Mouse (Mus musculus) MEL (cell line): ENCODE data around the gene Ckap5. TPM values are rescaled to one million over a fixed set of nuclear protein-coding genes. Genes with fewer than 3 reads are reported as not detected.

Source experiments
- DNase-seq: peaks from one replicate; pipeline ENCODE4 v3.0.0; 2011; ENCODE audit warnings: low read depth, low spot score
- H3K27ac ChIP-seq: 2 replicates; pipeline ENCODE4 v1.5.1; 2012; ENCODE audit warnings: low read depth, mild to moderate bottlenecking, control low read depth, low read length, moderate library complexity; ENCODE audit not compliant: control insufficient read depth
- H3K27me3 ChIP-seq, 2 experiments: fragments of 150-350 bp in 1 of 2; sonication (generic) in 1 of 2; 2 replicates each; pipeline ENCODE4 v1.6.1; 2012; ENCODE audit warnings: low read length in 2 of 2, mild to moderate bottlenecking in 2 of 2, improper control_type of control experiment in 1 of 2, moderate library complexity in 1 of 2; ENCODE audit not compliant: insufficient read depth in 2 of 2, control insufficient read depth in 1 of 2
- H3K36me3 ChIP-seq, 2 experiments: 2 replicates each; pipeline ENCODE4 v1.6.1; 2012 to 2014; ENCODE audit warnings: low read length in 2 of 2, improper control_type of control experiment in 1 of 2, inconsistent platforms in 1 of 2, mild to moderate bottlenecking in 1 of 2; ENCODE audit not compliant: insufficient read depth in 2 of 2, control insufficient read depth in 1 of 2
- H3K4me1 ChIP-seq, 2 experiments: fragments of 150-350 bp in 1 of 2; sonication (generic) in 1 of 2; 2 replicates each; pipeline ENCODE4 v1.6.1; 2012; ENCODE audit warnings: low read length in 2 of 2, improper control_type of control experiment in 1 of 2, mild to moderate bottlenecking in 1 of 2; ENCODE audit not compliant: insufficient read depth in 2 of 2, control insufficient read depth in 1 of 2
- H3K4me3 ChIP-seq, 2 experiments: fragments of 150-350 bp in 1 of 2; sonication (generic) in 1 of 2; 2 replicates each; pipeline ENCODE4 v1.5.1; 2012; ENCODE audit warnings: low read depth in 2 of 2, low read length in 2 of 2, mild to moderate bottlenecking in 2 of 2, moderate library complexity in 2 of 2, control low read depth in 1 of 2, improper control_type of control experiment in 1 of 2; ENCODE audit not compliant: control insufficient read depth in 1 of 2, insufficient read depth in 1 of 2
- H3K79me2 ChIP-seq: 2 replicates; pipeline ENCODE4 v1.6.1; 2012; ENCODE audit warnings: mild to moderate bottlenecking, low read length, moderate library complexity; ENCODE audit not compliant: control insufficient read depth, poor library complexity, insufficient read depth
- H3K9ac ChIP-seq: 2 replicates; pipeline ENCODE4 v1.6.1; 2012; ENCODE audit warnings: low read depth, mild to moderate bottlenecking, control low read depth, low read length, moderate library complexity; ENCODE audit not compliant: control insufficient read depth, poor library complexity, severe bottlenecking
- H3K9me3 ChIP-seq: fragments of 150-350 bp; sonication (generic); replicated peaks from 2 replicates; pipeline ENCODE4 v1.6.1; 2012; ENCODE audit warnings: mild to moderate bottlenecking, low read length, improper control_type of control experiment, moderate library complexity; ENCODE audit not compliant: insufficient read depth
- BHLHE40 ChIP-seq: IDR thresholded peaks from 2 replicates; pipeline ENCODE4 v1.6.1; 2012; ENCODE audit warnings: low read depth, mild to moderate bottlenecking, inconsistent platforms, low read length, improper control_type of control experiment, borderline replicate concordance
- CHD1 ChIP-seq: IDR thresholded peaks from 2 replicates; pipeline ENCODE4 v1.6.1; 2012; ENCODE audit warnings: low read depth, mild to moderate bottlenecking, inconsistent platforms, low read length, improper control_type of control experiment
- CTCF ChIP-seq, 3 experiments: IDR thresholded peaks in 2 of 3; conservative IDR thresholded peaks in 1 of 3; 2 replicates each; pipeline ENCODE4 v1.5.1; 2011 to 2012; ENCODE audit warnings: low read length in 3 of 3, low read depth in 2 of 3, mild to moderate bottlenecking in 2 of 3, improper control_type of control experiment in 1 of 3, inconsistent platforms in 1 of 3, mixed read lengths in 1 of 3, moderate library complexity in 1 of 3; ENCODE audit not compliant: control insufficient read depth in 1 of 3, insufficient read depth in 1 of 3, poor library complexity in 1 of 3, severe bottlenecking in 1 of 3
- E2F4 ChIP-seq: IDR thresholded peaks from 2 replicates; pipeline ENCODE4 v1.6.1; 2011; ENCODE audit warnings: low read depth, low read length, improper control_type of control experiment, borderline replicate concordance
- ELF1 ChIP-seq: IDR thresholded peaks from 2 replicates; pipeline ENCODE4 v1.6.1; 2014; ENCODE audit warnings: low read depth, mild to moderate bottlenecking, inconsistent platforms, low read length, improper control_type of control experiment, moderate library complexity
- EP300 ChIP-seq, 2 experiments: IDR thresholded peaks; 2 replicates each; pipeline ENCODE4 v1.6.1; 2011; ENCODE audit warnings: improper control_type of control experiment in 2 of 2, low read length in 2 of 2, low read depth in 1 of 2, mild to moderate bottlenecking in 1 of 2
- HCFC1 ChIP-seq: IDR thresholded peaks from 2 replicates; pipeline ENCODE4 v1.6.1; 2012; ENCODE audit warnings: low read depth, mild to moderate bottlenecking, inconsistent platforms, low read length, improper control_type of control experiment, moderate library complexity
- JUND ChIP-seq: IDR thresholded peaks from 2 replicates; pipeline ENCODE4 v1.6.1; 2011; ENCODE audit warnings: low read depth, mild to moderate bottlenecking, improper control_type of control experiment, low read length
- KAT2A ChIP-seq: conservative IDR thresholded peaks from 2 replicates; pipeline ENCODE4 v1.6.1; 2012; ENCODE audit warnings: low read depth, low read length, improper control_type of control experiment, inconsistent platforms
- MAFK ChIP-seq: IDR thresholded peaks from 2 replicates; pipeline ENCODE4 v1.6.1; 2011; ENCODE audit warnings: low read depth, mild to moderate bottlenecking, low read length, improper control_type of control experiment, borderline replicate concordance
- MAZ ChIP-seq: IDR thresholded peaks from 2 replicates; pipeline ENCODE4 v1.6.1; 2012; ENCODE audit warnings: low read depth, mild to moderate bottlenecking, inconsistent platforms, low read length, improper control_type of control experiment
- MEF2A ChIP-seq: IDR thresholded peaks from 2 replicates; pipeline ENCODE4 v1.6.1; 2014; ENCODE audit warnings: low read depth, mild to moderate bottlenecking, inconsistent platforms, low read length, improper control_type of control experiment; ENCODE audit not compliant: poor library complexity, insufficient replicate concordance, severe bottlenecking; ENCODE audit errors: extremely low read depth
- MXI1 ChIP-seq: IDR thresholded peaks from 2 replicates; pipeline ENCODE4 v1.6.1; 2011; ENCODE audit warnings: mild to moderate bottlenecking, low read depth, low read length, improper control_type of control experiment
- POLR2AphosphoS2 ChIP-seq: IDR thresholded peaks from 2 replicates; pipeline ENCODE4 v1.6.1; 2011; ENCODE audit warnings: low read length, improper control_type of control experiment
- POLR2AphosphoS5 ChIP-seq: IDR thresholded peaks from 2 replicates; pipeline ENCODE4 v1.6.1; 2012; ENCODE audit warnings: low read depth, borderline replicate concordance, mild to moderate bottlenecking, inconsistent platforms, low read length, moderate library complexity, mixed read lengths
- RCOR1 ChIP-seq: IDR thresholded peaks from 2 replicates; pipeline ENCODE4 v1.6.1; 2012; ENCODE audit warnings: low read depth, mild to moderate bottlenecking, inconsistent platforms, low read length, improper control_type of control experiment
- SMC3 ChIP-seq: IDR thresholded peaks from 2 replicates; pipeline ENCODE4 v1.6.1; 2011; ENCODE audit warnings: low read depth, low read length, improper control_type of control experiment
- TAL1 ChIP-seq: IDR thresholded peaks from 2 replicates; pipeline ENCODE4 v1.6.1; 2012; ENCODE audit warnings: mild to moderate bottlenecking, inconsistent platforms, low read length, moderate library complexity, mixed read lengths
- TBP ChIP-seq: IDR thresholded peaks from 2 replicates; pipeline ENCODE4 v1.8.0; 2011; ENCODE audit warnings: low read depth, low read length, improper control_type of control experiment
- TCF12 ChIP-seq: IDR thresholded peaks from 2 replicates; pipeline ENCODE4 v1.6.1; 2014; ENCODE audit warnings: low read depth, mild to moderate bottlenecking, inconsistent platforms, low read length, improper control_type of control experiment, moderate library complexity
- USF1 ChIP-seq: IDR thresholded peaks from 2 replicates; pipeline ENCODE4 v1.6.1; 2014; ENCODE audit warnings: low read depth, mild to moderate bottlenecking, inconsistent platforms, low read length, improper control_type of control experiment, moderate library complexity
- USF2 ChIP-seq, 2 experiments: IDR thresholded peaks; 2 replicates each; pipeline ENCODE4 v1.6.1; 2011 to 2012; ENCODE audit warnings: improper control_type of control experiment in 2 of 2, low read length in 2 of 2, borderline replicate concordance in 1 of 2, inconsistent platforms in 1 of 2, low read depth in 1 of 2, mild to moderate bottlenecking in 1 of 2; ENCODE audit not compliant: insufficient read depth in 1 of 2
- ZC3H11A ChIP-seq: IDR thresholded peaks from 2 replicates; pipeline ENCODE4 v1.6.1; 2012; ENCODE audit warnings: low read depth, mild to moderate bottlenecking, inconsistent platforms, low read length, improper control_type of control experiment
- ZMIZ1 ChIP-seq: IDR thresholded peaks from 2 replicates; pipeline ENCODE4 v1.6.1; 2012; ENCODE audit warnings: low read depth, mild to moderate bottlenecking, inconsistent platforms, low read length, improper control_type of control experiment, moderate library complexity
- polyA plus RNA-seq, 2 experiments: library from polyadenylated mRNA; stranded (reverse) in 1 of 2; unstranded in 1 of 2; fragments of >175 nt in 1 of 2; fragments of >200 nt in 1 of 2; gene quantifications; 2 replicates each; pipeline versions ENCODE4 v1.2.1 to v1.2.4; 2012; ENCODE audit warnings: low replicate concordance in 2 of 2, low read depth in 1 of 2; ENCODE audit not compliant: insufficient read length in 2 of 2, insufficient read depth in 1 of 2, missing spikeins in 1 of 2
- total RNA-seq: library from RNA; depleted of rRNA; stranded (reverse); fragments of 300-350 nt; gene quantifications from 2 replicates; pipeline ENCODE4 v1.2.3, GENCODE M21; 2012

Ckap5 gene
- total and polyA plus RNA-seq, 3 experiments = 44.0 to 57.1 (median 45.3) TPM

GRCm38 (mm10) chr2:91651458-91652258, 125.1 kb downstream of the Ckap5 start:
- DNase-seq = no peak
- H3K4me3 ChIP-seq = no peak overlapping the region
- no peak overlapping the region for H3K9ac ChIP-seq
- H3K79me2 ChIP-seq = peaks cover 26% of the 10 kb centered on the region
- no peaks in the 10 kb centered on the region for H3K27me3 ChIP-seq
- TF ChIP-seq MEF2A (no peak), RCOR1 (no peak), CHD1 (no peak), CTCF (IDR thresholded peaks at IDR 0.05 in 2 of 3, conservative IDR thresholded peaks at IDR 0.05 in 1 of 3; ENCODE audit: control insufficient read depth in 1 of 3, insufficient read depth in 1 of 3, low read depth in 2 of 3, low read length in 3 of 3, poor library complexity in 1 of 3, severe bottlenecking in 1 of 3) (no peak), USF1 (no peak), KAT2A (no peak), JUND (no peak), HCFC1 (no peak), E2F4 (no peak), TBP (no peak), MAZ (no peak), ZMIZ1 (no peak), EP300 (IDR thresholded peaks at IDR 0.05; ENCODE audit: low read depth in 1 of 2, low read length in 2 of 2) (no peak), ELF1 (no peak), TCF12 (no peak)
- H3K36me3 ChIP-seq = peaks cover 0 to 4% of the 10 kb centered on the region in 2 experiments
- no peaks in the 10 kb centered on the region for H3K9me3 ChIP-seq
- peaks cover 0 to 5% of the 10 kb centered on the region in 2 experiments; a peak in 3 of 4 replicates for H3K4me1 ChIP-seq
- H3K27ac ChIP-seq = no peak overlapping the region

GRCm38 (mm10) chr2:91652863-91653262, 126.3 kb downstream of the Ckap5 start:
- peaks cover 0 to 5% of the 10 kb centered on the region in 2 experiments; a peak in 3 of 4 replicates for H3K4me1 ChIP-seq
- H3K9ac ChIP-seq = no peak overlapping the region
- no peaks in the 10 kb centered on the region for H3K27me3 ChIP-seq
- H3K4me3 ChIP-seq = no peak overlapping the region
- no peak overlapping the region for H3K27ac ChIP-seq
- H3K36me3 ChIP-seq = peaks cover 0 to 4% of the 10 kb centered on the region in 2 experiments
- DNase-seq = no peak
- H3K9me3 ChIP-seq = no peaks in the 10 kb centered on the region
- peaks cover 23% of the 10 kb centered on the region for H3K79me2 ChIP-seq
- TF ChIP-seq TBP = no peak
- TF ChIP-seq EP300 (IDR thresholded peaks at IDR 0.05; ENCODE audit: low read depth in 1 of 2, low read length in 2 of 2) = no peak
- TF ChIP-seq USF2 (IDR thresholded peaks at IDR 0.05; ENCODE audit: borderline replicate concordance in 1 of 2, insufficient read depth in 1 of 2, low read depth in 1 of 2, low read length in 2 of 2) = no peak
- TF ChIP-seq BHLHE40 = no peak
- no peak for TF ChIP-seq ZC3H11A
- TF ChIP-seq CHD1 = no peak
- no peak for TF ChIP-seq TAL1
- TF ChIP-seq USF1 = no peak
- no peak for TF ChIP-seq SMC3
- TF ChIP-seq MAFK = no peak
- no peak for TF ChIP-seq POLR2AphosphoS2
- TF ChIP-seq MXI1 = no peak
- no peak for TF ChIP-seq POLR2AphosphoS5
